Mouse (Mus musculus) liver, embryonic 15.5 days (tissue): ENCODE measurements around the gene Lrmda. TPM values are rescaled to one million over a fixed set of nuclear protein-coding genes. Genes with fewer than 3 reads are reported as not detected.

Experiments used
- ATAC-seq: fragments of 200-750 bp; cut with Nextera tagmentation; 2 replicates; pipeline ENCODE4 v1.8.0; 2017; ENCODE audit warnings: moderate number of reproducible peaks, mild to moderate bottlenecking, moderate library complexity; ENCODE audit not compliant: insufficient read depth
- H3K27ac ChIP-seq: fragments of 300-500 bp; sonication (generic); replicated peaks from 2 replicates; pipeline ENCODE4 v1.5.1; 2015; ENCODE audit warnings: mild to moderate bottlenecking, inconsistent platforms
- H3K27me3 ChIP-seq: fragments of 300-500 bp; sonication (generic); 2 replicates; pipeline ENCODE4 v1.6.1; 2015; ENCODE audit warnings: mild to moderate bottlenecking, inconsistent platforms
- H3K36me3 ChIP-seq: fragments of 300-500 bp; sonication (generic); replicated peaks from 2 replicates; pipeline ENCODE4 v1.6.1; 2015; ENCODE audit warnings: moderate library complexity, mild to moderate bottlenecking, inconsistent platforms
- H3K4me1 ChIP-seq: fragments of 300-500 bp; sonication (generic); replicated peaks from 2 replicates; pipeline ENCODE4 v1.6.1; 2015; ENCODE audit warnings: inconsistent platforms
- H3K4me2 ChIP-seq: fragments of 300-500 bp; sonication (generic); 2 replicates; pipeline ENCODE4 v1.6.1; 2015; ENCODE audit warnings: moderate library complexity, mild to moderate bottlenecking, inconsistent platforms
- H3K4me3 ChIP-seq: fragments of 300-500 bp; sonication (generic); replicated peaks from 2 replicates; pipeline ENCODE4 v1.5.1; 2015; ENCODE audit warnings: mild to moderate bottlenecking, inconsistent platforms
- H3K9ac ChIP-seq: fragments of 300-500 bp; sonication (generic); 2 replicates; pipeline ENCODE4 v1.6.1; 2015; ENCODE audit warnings: moderate library complexity, mild to moderate bottlenecking, inconsistent platforms
- H3K9me3 ChIP-seq: fragments of 300-500 bp; sonication (generic); replicated peaks from 2 replicates; pipeline ENCODE4 v1.6.1; 2016; ENCODE audit warnings: inconsistent platforms
- WGBS: fragments of 180-500 bp; shearing (Covaris S2); methylation state at CpG from one replicate; pipeline ENCODE4 v1.1.7; 2015; ENCODE audit warnings: mixed read lengths; ENCODE audit not compliant: insufficient replicate concordance; 5-methylcytosine and 5-hydroxymethylcytosine counted together
- polyA plus RNA-seq: library from polyadenylated mRNA; unstranded; fragments of >200 nt; fragmentation: Nextera tagmentation; extraction: Ambion mirVana; gene quantifications from 2 replicates; pipeline ENCODE4 v1.2.1, GENCODE M21; 2015

The Lrmda gene
- polyA plus RNA-seq, 1 experiment from 2014 or later: 0.13 TPM

GRCm38 (mm10) chr14:22294371-22294770 lies 274.9 kb downstream of the Lrmda start:
- H3K36me3 ChIP-seq: no peaks in the 10 kb centered on the region
- WGBS: 63% methylated on average over 4 of the region's 4 CpGs

GRCm38 (mm10) chr14:22296655-22297239 lies 277.2 kb downstream of the Lrmda start:
- no peaks in the 10 kb centered on the region for H3K9me3 ChIP-seq

More at GRCm38 (mm10) chr14:22294371-22294770, 274.9 kb downstream of the Lrmda start:
- Histone ChIP-seq H3K27me3 (no peaks in the 10 kb centered on the region), H3K9ac (no peak overlapping the region), H3K4me1 (no peaks in the 10 kb centered on the region), H3K4me3 (no peak overlapping the region), H3K4me2 (no peak overlapping the region), H3K9me3 (no peaks in the 10 kb centered on the region), H3K27ac (no peak overlapping the region)
- no peak for ATAC-seq

GRCm38 (mm10) chr14:22306759-22307158 lies 287.2 kb downstream of the Lrmda start:
- Histone ChIP-seq H3K4me2 (no peak overlapping the region), H3K4me1 (no peaks in the 10 kb centered on the region), H3K27ac (no peak overlapping the region), H3K27me3 (no peaks in the 10 kb centered on the region), H3K4me3 (no peak overlapping the region), H3K9ac (no peak overlapping the region), H3K36me3 (no peaks in the 10 kb centered on the region), H3K9me3 (no peaks in the 10 kb centered on the region)
- 57% methylated on average over 5 of the region's 5 CpGs for WGBS
- no peak for ATAC-seq

More at GRCm38 (mm10) chr14:22296655-22297239, 277.2 kb downstream of the Lrmda start:
- H3K27ac ChIP-seq: no peak overlapping the region
- no peak overlapping the region for H3K4me3 ChIP-seq
- H3K27me3 ChIP-seq: no peaks in the 10 kb centered on the region
- no peak for ATAC-seq
- no peak overlapping the region for H3K4me2 ChIP-seq
- 60% methylated on average over 3 of the region's 3 CpGs for WGBS
- H3K4me1 ChIP-seq: no peaks in the 10 kb centered on the region
- no peaks in the 10 kb centered on the region for H3K36me3 ChIP-seq
- H3K9ac ChIP-seq: no peak overlapping the region

GRCm38 (mm10) chr14:22308059-22308458 lies 288.5 kb downstream of the Lrmda start:
- no peaks in the 10 kb centered on the region for H3K36me3 ChIP-seq
- H3K4me2 ChIP-seq: no peak overlapping the region
- ATAC-seq: no peak
- 34% methylated on average over 6 of the region's 6 CpGs for WGBS
- no peak overlapping the region for H3K4me3 ChIP-seq
- no peaks in the 10 kb centered on the region for H3K4me1 ChIP-seq
- no peaks in the 10 kb centered on the region for H3K9me3 ChIP-seq
- H3K9ac ChIP-seq: no peak overlapping the region
- H3K27ac ChIP-seq: no peak overlapping the region
- no peaks in the 10 kb centered on the region for H3K27me3 ChIP-seq

DNA sequence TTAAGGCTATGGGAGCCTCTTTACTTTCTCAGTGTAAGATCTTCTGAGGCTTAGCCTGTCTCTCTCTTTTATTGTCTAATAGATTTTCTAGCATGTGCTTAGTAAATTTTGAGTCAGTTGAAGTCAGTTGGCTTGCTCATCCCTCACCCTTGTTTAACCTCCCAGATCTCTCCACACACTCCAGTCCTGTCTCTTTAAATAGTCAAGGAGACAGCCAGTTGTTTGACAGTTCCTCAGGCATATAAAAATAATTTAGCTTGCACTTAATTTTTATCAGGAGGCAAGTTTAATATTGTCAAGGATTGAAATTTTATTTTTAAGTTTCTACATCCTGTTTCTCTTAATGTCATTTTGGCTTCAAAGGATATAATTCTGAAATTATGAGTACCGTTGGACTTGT lies 303.5 kb downstream of the Lrmda start:
- Histone ChIP-seq H3K4me1 (no peaks in the 10 kb centered on the region), H3K27ac (no peak overlapping the region), H3K4me2 (no peak overlapping the region), H3K4me3 (no peak overlapping the region), H3K27me3 (no peaks in the 10 kb centered on the region), H3K9me3 (no peaks in the 10 kb centered on the region), H3K36me3 (no peaks in the 10 kb centered on the region), H3K9ac (no peak overlapping the region)
- no peak for ATAC-seq
- 78% methylated on average over 1 of the region's 1 CpGs for WGBS

GRCm38 (mm10) chr14:22323530-22324292 lies 304.2 kb downstream of the Lrmda start:
- no peak overlapping the region for H3K27ac ChIP-seq
- ATAC-seq: no peak
- H3K36me3 ChIP-seq: no peaks in the 10 kb centered on the region
- H3K4me1 ChIP-seq: no peaks in the 10 kb centered on the region
- H3K9me3 ChIP-seq: no peaks in the 10 kb centered on the region
- no peak overlapping the region for H3K4me3 ChIP-seq
- no peaks in the 10 kb centered on the region for H3K27me3 ChIP-seq
- WGBS: 65% methylated on average over 7 of the region's 7 CpGs
- H3K4me2 ChIP-seq: no peak overlapping the region
- H3K9ac ChIP-seq: no peak overlapping the region

- no peak for ATAC-seq
- Histone ChIP-seq H3K4me2 (no peak overlapping the region), H3K4me1 (no peaks in the 10 kb centered on the region), H3K9me3 (no peaks in the 10 kb centered on the region), H3K36me3 (no peaks in the 10 kb centered on the region), H3K27ac (no peak overlapping the region), H3K4me3 (no peak overlapping the region), H3K27me3 (no peaks in the 10 kb centered on the region), H3K9ac (no peak overlapping the region)
- 68% methylated on average over 11 of the region's 11 CpGs for WGBS
Observed at GRCm38 (mm10) chr14:22326218-22326964, 306.9 kb downstream of the Lrmda start.

DNA sequence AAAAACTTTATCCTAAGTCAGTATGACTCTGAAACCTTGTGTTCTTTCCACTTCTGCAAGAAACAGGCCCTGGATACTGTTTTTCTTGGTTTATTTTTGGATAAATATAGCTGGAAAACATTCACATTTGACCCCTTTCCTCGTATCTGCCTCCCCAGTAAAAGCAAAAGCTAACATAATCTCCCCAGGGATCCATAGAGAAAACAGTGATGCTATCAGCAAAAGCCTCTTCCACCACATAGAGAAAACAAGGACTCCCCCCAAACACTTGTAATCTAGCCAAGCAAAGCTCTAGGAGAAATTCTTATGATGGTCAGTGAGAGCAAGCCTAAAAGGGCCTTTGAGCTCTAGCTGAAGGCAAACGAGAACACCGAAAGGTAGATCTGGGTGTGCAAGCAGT lies 309.7 kb downstream of the Lrmda start:
- no peak for ATAC-seq
- WGBS: 74% methylated on average over 3 of the region's 3 CpGs

DNA sequence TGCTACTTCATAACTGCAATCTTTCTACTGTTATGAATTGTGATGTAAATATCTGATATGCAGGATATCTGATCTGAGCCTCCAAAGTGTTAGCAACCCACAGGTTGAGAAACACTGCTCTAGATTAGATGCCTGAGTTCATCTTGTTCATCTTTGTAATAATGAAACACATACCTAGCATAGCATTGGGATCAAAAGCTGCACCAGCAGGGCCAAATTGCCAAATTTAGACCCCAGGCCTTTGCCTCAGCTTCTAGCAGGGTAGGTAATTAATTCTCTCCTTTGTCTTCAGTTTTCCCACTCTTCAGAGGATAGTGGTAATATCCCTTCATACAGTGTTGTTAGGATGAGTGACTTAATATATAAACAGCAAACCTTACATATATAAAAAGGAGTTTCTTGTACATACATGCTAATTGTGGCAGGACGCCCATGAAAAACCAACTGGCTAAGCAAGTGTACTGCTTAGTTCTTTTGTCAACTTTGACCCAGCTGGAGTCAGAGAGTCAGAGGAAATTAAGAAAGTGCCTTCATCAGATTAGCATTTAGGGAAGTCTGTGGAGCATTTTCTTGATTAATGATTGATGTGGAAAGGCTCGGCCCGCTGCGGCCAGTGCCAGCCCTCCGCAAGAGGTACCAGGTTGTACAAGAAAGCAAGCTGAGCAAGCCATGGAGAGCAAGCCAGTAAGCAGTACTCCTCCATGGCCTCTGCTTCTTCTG lies 315.7 kb downstream of the Lrmda start:
- no peak overlapping the region for H3K4me3 ChIP-seq

More for the DNA sequence above, 309.7 kb downstream of the Lrmda start:
- no peak overlapping the region for H3K4me3 ChIP-seq
- H3K4me1 ChIP-seq: no peaks in the 10 kb centered on the region
- no peak overlapping the region for H3K27ac ChIP-seq
- no peaks in the 10 kb centered on the region for H3K27me3 ChIP-seq
- H3K9me3 ChIP-seq: no peaks in the 10 kb centered on the region
- no peak overlapping the region for H3K9ac ChIP-seq
- no peak overlapping the region for H3K4me2 ChIP-seq
- no peaks in the 10 kb centered on the region for H3K36me3 ChIP-seq

GRCm38 (mm10) chr14:22339176-22339575 lies 319.7 kb downstream of the Lrmda start:
- no peak overlapping the region for H3K9ac ChIP-seq
- 69% methylated on average over 6 of the region's 6 CpGs for WGBS

More for the DNA sequence above, 315.7 kb downstream of the Lrmda start:
- Histone ChIP-seq H3K4me2 (no peak overlapping the region), H3K9ac (no peak overlapping the region), H3K27me3 (no peaks in the 10 kb centered on the region), H3K4me1 (no peaks in the 10 kb centered on the region), H3K27ac (no peak overlapping the region), H3K9me3 (no peaks in the 10 kb centered on the region), H3K36me3 (no peaks in the 10 kb centered on the region)
- 72% methylated on average over 5 of the region's 5 CpGs for WGBS
- ATAC-seq: no peak

DNA sequence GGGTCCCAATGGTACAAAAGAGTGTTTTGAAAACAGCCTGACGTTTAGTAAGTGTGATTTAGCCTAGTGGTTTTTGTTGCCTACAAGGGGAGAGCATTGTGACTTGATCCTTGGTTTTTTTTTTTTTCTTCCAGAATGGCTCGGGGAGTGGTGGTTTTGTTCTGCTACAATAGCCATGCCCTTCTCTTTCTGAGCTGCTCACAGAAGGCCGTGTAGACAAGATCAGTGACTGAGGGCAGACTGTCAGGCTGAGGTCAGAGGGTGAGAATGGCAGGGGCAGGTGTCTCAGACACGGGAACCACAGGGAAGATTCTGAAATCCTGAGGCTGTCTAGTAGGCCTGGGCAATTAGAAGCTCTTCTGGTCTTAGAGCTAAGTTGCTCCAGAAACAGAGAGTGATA lies 323.8 kb downstream of the Lrmda start:
- Histone ChIP-seq H3K9me3 (no peaks in the 10 kb centered on the region), H3K4me2 (no peak overlapping the region)
- 39% methylated on average over 4 of the region's 4 CpGs for WGBS

More at GRCm38 (mm10) chr14:22339176-22339575, 319.7 kb downstream of the Lrmda start:
- no peaks in the 10 kb centered on the region for H3K9me3 ChIP-seq
- no peaks in the 10 kb centered on the region for H3K4me1 ChIP-seq
- H3K4me2 ChIP-seq: no peak overlapping the region
- H3K27ac ChIP-seq: no peak overlapping the region
- no peaks in the 10 kb centered on the region for H3K27me3 ChIP-seq
- no peak for ATAC-seq
- no peaks in the 10 kb centered on the region for H3K36me3 ChIP-seq
- no peak overlapping the region for H3K4me3 ChIP-seq

More for the DNA sequence above, 323.8 kb downstream of the Lrmda start:
- Histone ChIP-seq H3K27ac (no peak overlapping the region), H3K27me3 (no peaks in the 10 kb centered on the region), H3K4me1 (no peaks in the 10 kb centered on the region), H3K36me3 (no peaks in the 10 kb centered on the region), H3K4me3 (no peak overlapping the region), H3K9ac (no peak overlapping the region)
- no peak for ATAC-seq
